Mouse (Mus musculus) embryo, embryonic 9.5 days (tissue): ENCODE measurements at regions not wholly inside any gene's neighbourhood (a gene's known extent, or its start where the extent isn't known, plus 50 kb on each side); places are given as distances from the start of the nearest gene placed in this dataset.

Experiments
- DNase-seq: peaks from one replicate; pipeline ENCODE4 v3.0.0-alpha.2; 2017; ENCODE audit errors: extremely low spot score

DNA sequence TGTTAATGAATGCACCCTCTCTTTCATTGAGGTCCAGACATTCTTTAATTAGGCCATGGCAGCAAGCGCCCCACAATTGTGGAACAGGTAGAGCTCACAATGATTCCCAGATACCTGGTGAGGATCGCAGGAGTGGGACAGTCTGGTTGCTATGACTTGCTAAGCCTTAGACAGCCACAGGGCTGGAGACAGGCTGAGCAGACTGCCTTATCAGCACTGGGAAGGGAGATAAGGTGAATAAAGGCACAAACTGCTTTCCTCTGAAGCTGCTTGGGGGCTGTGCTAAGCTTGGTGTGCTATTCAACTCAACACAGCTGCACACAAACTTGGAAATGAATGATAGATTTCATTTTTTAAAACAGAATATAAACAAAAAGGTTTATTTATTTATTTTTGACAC is 159.8 kb upstream of the Masp1 start:
- DNase-seq: no peak

DNA sequence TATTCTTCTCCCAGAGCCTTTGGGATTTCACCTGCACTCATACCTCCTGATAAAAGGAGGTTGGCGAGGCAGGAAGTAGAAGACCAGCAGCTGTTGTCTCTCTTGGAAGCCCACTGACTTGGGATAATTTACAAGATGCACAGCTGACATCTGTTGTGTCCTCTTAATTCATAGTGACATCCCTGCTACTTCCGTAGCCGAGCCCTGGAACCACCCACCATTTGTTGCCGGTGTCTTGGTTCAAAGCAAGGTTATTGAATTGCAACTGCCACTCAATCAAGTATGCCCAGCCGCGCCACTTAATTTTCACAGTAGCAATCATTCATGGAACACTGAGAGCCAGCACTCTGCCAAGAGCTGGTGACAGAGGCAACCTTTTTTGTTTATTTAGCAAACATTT is 151.8 kb upstream of the Masp1 start:
- DNase-seq: no peak

DNA sequence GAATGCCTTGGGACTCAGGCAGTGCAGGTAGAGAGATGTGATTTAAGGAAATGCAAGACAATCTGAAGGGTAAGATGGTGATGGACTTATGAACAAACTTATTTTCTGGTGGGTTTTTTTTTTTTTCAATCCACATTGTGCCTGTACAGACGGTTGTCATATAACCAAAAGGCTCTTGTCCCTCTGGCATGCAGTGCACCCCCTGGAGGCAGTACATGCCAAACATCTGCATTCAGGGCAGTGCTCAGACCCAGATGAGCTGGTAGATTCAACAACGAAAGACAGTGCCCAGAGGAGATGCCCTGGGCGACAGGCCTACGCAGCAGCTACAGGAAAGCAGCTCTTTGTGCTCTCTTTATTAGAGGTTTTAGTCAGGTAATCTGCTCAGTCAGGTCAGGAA is 149.5 kb upstream of the Masp1 start:
- DNase-seq: no peak

DNA sequence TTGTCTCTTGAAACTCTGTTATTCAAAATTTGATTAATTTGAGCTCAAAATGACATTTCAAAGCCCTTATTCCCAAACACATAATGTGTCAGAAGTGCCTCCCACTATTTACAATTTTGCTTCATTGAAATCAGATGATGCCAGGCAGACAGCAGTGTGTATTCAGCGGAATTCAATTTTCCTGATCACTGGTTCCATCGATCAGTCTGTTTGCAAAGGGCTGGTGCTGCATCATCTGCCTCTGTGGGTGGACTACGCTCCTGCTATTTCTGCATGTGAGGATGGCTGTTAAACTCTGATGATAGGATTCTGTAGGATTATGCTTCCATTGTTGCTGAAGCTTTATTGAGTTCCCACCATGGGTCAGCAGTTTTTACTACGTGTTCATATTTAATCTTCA is 149.0 kb upstream of the Masp1 start:
- no peak for DNase-seq
